Mouse (Mus musculus): ENCODE data around the gene Cmss1.

DNA sequence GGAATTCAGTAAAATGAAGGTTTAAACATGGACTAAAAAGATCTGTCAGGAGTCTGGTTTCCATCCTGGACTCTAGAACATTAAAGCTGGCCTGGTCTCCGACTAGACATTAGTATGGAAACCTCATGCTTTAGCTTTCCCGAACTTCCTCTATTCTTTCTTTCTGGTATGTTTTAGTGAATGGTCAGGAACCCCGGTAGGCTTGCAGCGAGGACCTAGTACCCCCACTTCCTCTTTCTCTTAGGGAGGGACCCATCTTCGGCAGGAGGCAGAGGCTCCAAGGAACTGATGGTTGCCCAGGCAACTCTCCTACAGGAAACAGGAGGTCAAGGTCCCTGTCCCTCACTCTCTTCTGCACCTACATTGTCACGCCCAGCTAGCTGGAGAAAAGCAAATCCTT, 210.4 kb downstream of the Cmss1 start:
- no peak for TF ChIP-seq CTCF (IDR thresholded peaks at IDR 0.05; ENCODE audit: low read depth, low read length)
- no peak for TF ChIP-seq EP300 (IDR thresholded peaks at IDR 0.05; ENCODE audit: insufficient read depth, low read depth, low read length)

Data from ES-Bruce4 (cell line).